ENCODE assay signal across 8 mouse cellular contexts in genomic region chr7:135668852-135669739, GRCm38 (mm10). TPM values are rescaled to one million over a fixed set of nuclear protein-coding genes. Genes with fewer than 3 reads are reported as not detected.
DNase-seq lines count a peak whose midpoint lies in the region; ATAC-seq lines count a peak whose summit lies in the region.

No protein-coding gene starts in this region.

- no peaks in the 10 kb centered on the region for H3K4me1 ChIP-seq in embryonic facial prominence, embryonic 11.5 days (ENCODE audit: control insufficient read depth, insufficient read depth, low read length)

- no peaks in the 10 kb centered on the region for H3K9me3 ChIP-seq in embryonic facial prominence, embryonic 11.5 days (replicated peaks; ENCODE audit: control insufficient read depth, low read length)

- H3K4me3 ChIP-seq in embryonic facial prominence, embryonic 11.5 days (ENCODE audit: low read depth, low read length): no peak overlapping the region

- H3K9ac ChIP-seq in embryonic facial prominence, embryonic 11.5 days (replicated peaks; ENCODE audit: low read length): no peak overlapping the region

- ATAC-seq in cerebellum, adult (ENCODE audit: insufficient number of reproducible peaks, low FRiP score, low TSS enrichment): no peak
- peak; percentile 25; the same call in 1 of the 2 replicates for ATAC-seq in embryonic facial prominence, embryonic 11.5 days (replicated peaks; ENCODE audit: insufficient number of reproducible peaks, low FRiP score, low TSS enrichment, low read depth)

- no peaks in the 10 kb centered on the region for H3K27me3 ChIP-seq in embryonic facial prominence, embryonic 11.5 days (ENCODE audit: control insufficient read depth, insufficient read depth, low read length)

- WGBS in embryonic facial prominence, embryonic 11.5 days: 41% methylated on average over 16 of the region's 16 CpGs

- H3K36me3 ChIP-seq in embryonic facial prominence, embryonic 11.5 days (replicated peaks; ENCODE audit: control insufficient read depth, insufficient read depth, low read depth, low read length): no peaks in the 10 kb centered on the region

- H3K27ac ChIP-seq in embryonic facial prominence, embryonic 11.5 days (replicated peaks; ENCODE audit: low read depth, low read length): no peak overlapping the region

- peak; percentile 43 for DNase-seq in cerebellum, adult 11 months
- peak; percentile 72 for DNase-seq in adrenal gland, postnatal 10 days
- peak; percentile 87 for DNase-seq in embryonic facial prominence, embryonic 11.5 days (ENCODE audit: low spot score)
- peak; percentile 69 for DNase-seq in heart, postnatal 4 days
- DNase-seq in layer of hippocampus, adult 18-20 months (ENCODE audit: low spot score in 2 of 2): peak; percentile 27 to 73
- peak; percentile 69 for DNase-seq in lung, postnatal 14 days
- peak; percentile 64 for DNase-seq in right cerebral cortex, postnatal 14 days

- H3K4me2 ChIP-seq in embryonic facial prominence, embryonic 11.5 days (ENCODE audit: low read depth, low read length): no peak overlapping the region

RNA-seq across cellular contexts. Expression of gene Mki67, which starts 47.1 kb away (rescaled TPM):
- 10 to 100 TPM; 35.2 to 52.2 TPM for total RNA-seq in adrenal gland, postnatal 10 days (2021)
- polyA plus RNA-seq in embryonic facial prominence, embryonic 11.5 days (2014; fragmentation: Nextera tagmentation; extraction: Ambion mirVana): 60.4 and 65.6 TPM in 2 replicates
- 100 to 1,000 TPM in 1 of 2 experiments, 10 to 100 TPM in 1; 96.2 to 108 TPM for total RNA-seq in heart, postnatal 4 days (2021)
- total RNA-seq in layer of hippocampus, adult 18-20 months (2021): under 1 TPM; 0.20 to 0.23 TPM

Comparison
In these comparisons a context has a peak if more than half of its experiments do, and no peak if none do; other contexts are left out.
1. RNA of gene Mki67, which starts 47.1 kb away (total RNA-seq): 96.2 to 108 TPM in heart, postnatal 4 days and 35.2 to 52.2 TPM in adrenal gland, postnatal 10 days; 0.20 to 0.23 TPM in layer of hippocampus, adult 18-20 months; every median in the first group is over 10 times any median in the second.
2. Peak in every context shown above with its lines, with median percentiles within 50 percentile points of each other: DNase-seq.